Mouse (Mus musculus): ENCODE results near the gene Olfr744.
"Not testable (repeated sequence)": the region's sequence is repeated elsewhere in the genome, so short reads cannot be mapped to it uniquely, and the experiment has no call there.

Olfr744 gene

DNA sequence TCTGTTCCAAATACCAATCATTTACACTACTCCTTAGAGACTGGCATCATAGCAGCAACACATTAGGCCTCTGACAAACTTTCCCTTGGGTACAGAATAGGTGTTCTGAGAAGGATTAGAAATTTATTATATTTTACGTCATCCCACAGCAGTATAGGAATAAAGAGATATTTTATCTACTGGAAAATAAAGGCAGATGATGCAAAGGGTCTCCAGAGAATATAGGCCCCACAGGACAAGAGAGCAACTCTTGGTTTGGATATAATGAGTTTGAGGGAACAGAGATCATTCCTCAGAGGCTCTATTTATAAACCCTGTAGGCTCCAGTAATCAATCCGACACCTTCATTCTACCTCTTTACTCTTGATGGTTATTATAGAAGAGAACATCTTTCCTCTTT is at the start of gene Olfr744:
Olfr744 (plus strand) TSS at position 301 of the 400 bp plus-strand sequence.
- no peak for DNase-seq

GRCm38 (mm10) chr14:50573056-50573455 is 41.6 kb upstream of the Olfr744 start:
- DNase-seq, result not testable (repeated sequence)

DNA sequence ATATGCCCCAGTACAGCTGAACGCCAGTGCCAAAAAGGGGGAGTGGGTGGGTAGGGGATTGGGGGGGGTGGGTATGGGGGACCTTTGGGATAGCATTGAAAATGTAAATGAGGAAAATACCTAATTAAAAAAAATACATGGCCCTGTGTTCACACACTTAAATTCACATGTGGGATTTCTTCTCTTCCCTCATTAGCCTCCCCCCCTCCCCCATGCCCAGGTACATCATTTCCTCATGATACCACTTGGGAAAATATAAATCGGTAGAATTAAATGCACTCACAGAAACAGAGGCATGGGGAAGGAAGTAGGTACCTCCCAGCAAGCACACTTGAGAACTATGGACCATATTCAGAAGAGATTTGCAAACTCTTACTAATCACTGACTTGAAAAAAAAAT is 24.4 kb downstream of the Olfr744 start, which contains the start of gene Olfr745:
Olfr745 (plus strand) TSS at position 301 of the 400 bp plus-strand sequence.
- no peak for DNase-seq

DNA sequence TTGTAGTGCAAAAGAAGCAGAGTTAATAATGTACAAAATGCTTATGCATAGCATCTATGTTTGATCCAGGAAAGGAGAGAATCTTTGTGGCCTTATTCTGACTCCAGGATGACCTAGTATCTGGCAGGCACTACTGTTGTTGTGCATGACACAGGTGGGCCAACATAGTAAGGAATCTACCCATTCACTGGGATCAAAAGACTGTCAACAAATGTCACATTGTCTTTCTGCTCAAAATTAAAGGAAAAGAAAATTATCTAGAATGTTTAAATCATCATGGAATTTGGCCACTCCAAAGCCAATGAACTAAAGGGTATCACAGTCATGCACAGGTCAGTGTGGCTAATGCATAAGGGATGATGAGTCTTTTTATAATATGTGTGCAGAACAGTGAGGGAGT is 32.1 kb downstream of the Olfr744 start, which contains the start of gene Olfr746:
Olfr746 (plus strand) TSS at position 301 of the 400 bp plus-strand sequence.
- no peak for DNase-seq

Data from kidney, postnatal 14 days (tissue).